Mouse (Mus musculus) granulocyte monocyte progenitor cell, adult 5-6 weeks (primary cell): ENCODE measurements around the gene Rapgef5. TPM values are rescaled to one million over a fixed set of nuclear protein-coding genes. Genes with fewer than 3 reads are reported as not detected.
A peak's percentile ranks its signal among the peaks of the same experiment; 100 is the strongest.

ENCODE experiments used
- ATAC-seq: replicated peaks from 2 replicates; pipeline ENCODE4 v1.8.0; 2016; ENCODE audit warnings: mild to moderate bottlenecking, moderate TSS enrichment, inconsistent platforms; ENCODE audit not compliant: poor library complexity, severe bottlenecking
- total RNA-seq, 2 experiments: library from RNA; stranded (forward) in 1 of 2; stranded (reverse) in 1 of 2; fragments of 200-712, 200-1000 nt in 1 of 2; fragments of >200 nt in 1 of 2; fragmentation: Nextera tagmentation in 1 of 2; gene quantifications; 2 replicates each; pipeline ENCODE4 v1.2.3; 2014 to 2017

Gene Rapgef5
- total RNA-seq, 2 experiments from 2014 or later, result 4.7 to 7.5 TPM

- ATAC-seq, result no peak
Observed at GRCm38 (mm10) chr12:117598190-117598589, 81.9 kb downstream of the Rapgef5 start.

- ATAC-seq, result no peak
Observed at GRCm38 (mm10) chr12:117605966-117606365, 89.7 kb downstream of the Rapgef5 start.

- no peak for ATAC-seq
Observed at GRCm38 (mm10) chr12:117612715-117613114, 96.4 kb downstream of the Rapgef5 start.

- ATAC-seq, result no peak
Observed at GRCm38 (mm10) chr12:117619523-117620023, 103.3 kb downstream of the Rapgef5 start.

- no peak for ATAC-seq
Observed at GRCm38 (mm10) chr12:117622972-117623371, 106.7 kb downstream of the Rapgef5 start.

- no peak; the same call in 1 of the 2 replicates for ATAC-seq
Observed at GRCm38 (mm10) chr12:117627311-117627710, 111.0 kb downstream of the Rapgef5 start.

GRCm38 (mm10) chr12:117628321-117629093, 112.2 kb downstream of the Rapgef5 start:
- no peak for ATAC-seq

- ATAC-seq, result no peak
Observed at GRCm38 (mm10) chr12:117632133-117632532, 115.9 kb downstream of the Rapgef5 start.

GRCm38 (mm10) chr12:117636139-117636772, 120.0 kb downstream of the Rapgef5 start:
- no peak for ATAC-seq

- no peak for ATAC-seq
Observed at GRCm38 (mm10) chr12:117636969-117637368, 120.7 kb downstream of the Rapgef5 start.

- peak; percentile 70 for ATAC-seq
Observed at GRCm38 (mm10) chr12:117638833-117639232, 122.6 kb downstream of the Rapgef5 start.

GRCm38 (mm10) chr12:117639356-117640121, 123.3 kb downstream of the Rapgef5 start:
- ATAC-seq, result peak; percentile 83

- no peak for ATAC-seq
Observed at GRCm38 (mm10) chr12:117642512-117642911, 126.2 kb downstream of the Rapgef5 start.

- ATAC-seq, result no peak
Observed at GRCm38 (mm10) chr12:117645771-117646170, 129.5 kb downstream of the Rapgef5 start.

GRCm38 (mm10) chr12:117653920-117654472, 137.7 kb downstream of the Rapgef5 start:
- no peak for ATAC-seq

- no peak for ATAC-seq
Observed at GRCm38 (mm10) chr12:117656935-117657334, 140.7 kb downstream of the Rapgef5 start.

- ATAC-seq, result no peak
Observed at GRCm38 (mm10) chr12:117657766-117658165, 141.5 kb downstream of the Rapgef5 start.

- ATAC-seq, result no peak
Observed at GRCm38 (mm10) chr12:117658821-117659220, 142.5 kb downstream of the Rapgef5 start.

GRCm38 (mm10) chr12:117660361-117660760, 144.1 kb downstream of the Rapgef5 start:
- ATAC-seq, result no peak

GRCm38 (mm10) chr12:117661871-117662270, 145.6 kb downstream of the Rapgef5 start:
- no peak for ATAC-seq
